In the genomic region with DNA sequence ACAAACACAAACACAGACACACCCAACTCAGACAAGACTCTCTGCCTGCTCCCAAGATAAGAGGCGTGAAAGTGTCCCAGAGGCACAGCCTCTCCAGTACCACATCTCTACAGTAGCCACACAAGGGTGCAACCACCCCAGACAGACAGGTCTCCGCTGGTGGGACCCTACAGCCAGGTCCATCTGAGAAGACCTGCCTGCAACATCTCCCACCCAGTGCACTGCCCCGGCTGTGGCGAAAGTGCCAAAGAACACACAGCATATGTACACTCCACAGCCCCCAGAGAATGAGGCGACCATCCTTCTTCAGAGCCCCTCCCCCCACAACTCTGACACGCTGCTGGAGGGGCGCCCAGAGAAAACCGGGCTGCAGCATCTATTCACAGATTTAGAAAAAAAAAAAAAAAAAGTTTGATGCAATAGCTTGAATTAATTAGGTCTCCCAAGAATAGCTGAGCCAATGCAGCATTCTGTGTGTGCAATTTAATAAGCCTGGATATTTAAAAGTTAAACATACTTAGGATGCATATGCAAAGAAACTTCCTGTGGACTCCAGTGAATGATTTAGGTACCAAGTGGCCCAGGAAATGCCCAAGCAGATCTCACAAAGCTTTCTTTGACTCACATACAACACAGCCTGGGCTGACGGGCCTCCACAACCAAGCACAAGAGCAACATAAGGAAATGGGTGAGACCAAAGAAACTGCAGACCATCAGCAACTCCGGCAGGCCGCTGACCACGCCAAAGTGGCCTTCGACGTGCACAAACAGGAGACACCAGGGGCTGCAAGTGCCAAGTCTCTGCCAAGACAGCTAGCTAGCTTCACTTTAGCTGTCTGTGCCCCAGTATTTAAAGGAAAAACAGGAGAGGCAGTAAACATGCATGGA, we compare ENCODE assay signal across 8 mouse cellular contexts. TPM values are rescaled to one million over a fixed set of nuclear protein-coding genes. Genes with fewer than 3 reads are reported as not detected.
DNase-seq lines count a peak whose midpoint lies in the region; ATAC-seq and TF ChIP-seq lines count a peak whose summit lies in the region.

No protein-coding gene starts in this region.

- peak overlapping the region; percentile 98 for H3K4me2 ChIP-seq in hindbrain, embryonic 11.5 days (replicated peaks; ENCODE audit: low read depth, low read length)

- H3K79me2 ChIP-seq in C2C12 (ENCODE audit: control insufficient read depth, insufficient read depth) = peaks cover 72% of the 10 kb centered on the region

- peaks cover 62% of the 10 kb centered on the region for H3K79me3 ChIP-seq in C2C12 (ENCODE audit: low read depth)

- no peaks in the 10 kb centered on the region for H3K27me3 ChIP-seq in C2C12 (ENCODE audit: control insufficient read depth, insufficient read depth, insufficient read length)
- no peaks in the 10 kb centered on the region for H3K27me3 ChIP-seq in hindbrain, embryonic 11.5 days (ENCODE audit: control insufficient read depth, insufficient read depth, low read length)
- H3K27me3 ChIP-seq in midbrain, embryonic 10.5 days (ENCODE audit: low read depth, poor library complexity, severe bottlenecking) = no peaks in the 10 kb centered on the region

- H3K4me3 ChIP-seq in C2C12 (ENCODE audit: insufficient read depth, poor library complexity, severe bottlenecking) = peak overlapping the region; percentile 78
- peak overlapping the region; percentile 95 for H3K4me3 ChIP-seq in hindbrain, embryonic 11.5 days (ENCODE audit: low read depth, low read length)
- H3K4me3 ChIP-seq in midbrain, embryonic 10.5 days = peak overlapping the region; percentile 98

- peak overlapping the region; percentile 30 for H3K27ac ChIP-seq in hindbrain, embryonic 11.5 days (ENCODE audit: low read depth, low read length)
- peak overlapping the region; percentile 94 for H3K27ac ChIP-seq in midbrain, embryonic 10.5 days (replicated peaks)

- peak overlapping the region; percentile 75 for H3ac ChIP-seq in C2C12 (ENCODE audit: control insufficient read depth, insufficient read length, low read depth)

- no peaks in the 10 kb centered on the region for H3K9me3 ChIP-seq in hindbrain, embryonic 11.5 days (ENCODE audit: control insufficient read depth, low read length)
- H3K9me3 ChIP-seq in midbrain, embryonic 10.5 days (replicated peaks) = no peaks in the 10 kb centered on the region

- H3K4me1 ChIP-seq in hindbrain, embryonic 11.5 days (replicated peaks; ENCODE audit: control insufficient read depth, insufficient read depth, low read length) = peaks cover 32% of the 10 kb centered on the region
- H3K4me1 ChIP-seq in midbrain, embryonic 10.5 days = peaks cover 79% of the 10 kb centered on the region

- 10% methylated on average over 14 of the region's 14 CpGs for WGBS in hindbrain, embryonic 11.5 days
- 17% methylated on average over 14 of the region's 14 CpGs for WGBS in midbrain, embryonic 10.5 days

- peaks cover 9% of the 10 kb centered on the region for H3K36me3 ChIP-seq in C2C12 (ENCODE audit: control insufficient read depth, insufficient read depth)
- H3K36me3 ChIP-seq in hindbrain, embryonic 11.5 days (ENCODE audit: control insufficient read depth, insufficient read depth, low read length) = no peaks in the 10 kb centered on the region
- peaks cover 32% of the 10 kb centered on the region for H3K36me3 ChIP-seq in midbrain, embryonic 10.5 days

- peak; percentile 40 for DNase-seq in kidney, adult 18-20 months
- DNase-seq in kidney, adult 8-10 months = no peak
- DNase-seq in brain, adult 2 months (ENCODE audit: low read depth, low spot score) = peak; percentile 53
- peak; percentile 52 for DNase-seq in hindbrain, embryonic 11.5 days (ENCODE audit: low spot score)
- peak; percentile 42 for DNase-seq in midbrain, embryonic 10.5 days (ENCODE audit: low spot score)
- no peak for DNase-seq in urinary bladder, postnatal 14 days (ENCODE audit: low spot score)
- DNase-seq in layer of hippocampus, adult 8-10 months (ENCODE audit: low spot score in 2 of 2) = no peak

- ATAC-seq in hindbrain, embryonic 11.5 days (ENCODE audit: low FRiP score) = no peak

- peak overlapping the region; percentile 97 for H3K9ac ChIP-seq in hindbrain, embryonic 11.5 days (ENCODE audit: low read depth, low read length)

- TF ChIP-seq CTCF in C2C12 (IDR thresholded peaks at IDR 0.05; ENCODE audit: control insufficient read depth, insufficient read depth, insufficient read length) = no peak

TF ChIP-seq in C2C12, 6 proteins besides CTCF, POLR2A, EP300 and RAD21:
- TF ChIP-seq USF1 (IDR thresholded peaks at IDR 0.05; ENCODE audit: low read depth) (no peak), FOSL1 (IDR thresholded peaks at IDR 0.05; ENCODE audit: insufficient read depth, low read length, poor library complexity, severe bottlenecking) (no peak), CEBPB (IDR thresholded peaks at IDR 0.05; ENCODE audit: low read depth) (no peak), MYOG (IDR thresholded peaks at IDR 0.05; ENCODE audit: control insufficient read depth, extremely low read depth, insufficient read length) (no peak), MYOD1 (IDR thresholded peaks at IDR 0.05; ENCODE audit: control insufficient read depth, insufficient read length, low read depth) (no peak)

RNA-seq across cellular contexts. Expression of gene Ski, which starts 1.9 kb away (rescaled TPM):
- polyA plus RNA-seq in C2C12 (2012; fragmentation: generic; extraction: Trizol) = 45.2 TPM
- polyA plus RNA-seq in hindbrain, embryonic 11.5 days (2014; fragmentation: Nextera tagmentation; extraction: Ambion mirVana) = 13.4 and 21.0 TPM in 2 replicates
- 8.9 and 10.1 TPM in 2 replicates for polyA plus RNA-seq in midbrain, embryonic 10.5 days (2016; fragmentation: Nextera tagmentation; extraction: Ambion mirVana)
- 100 to 1,000 TPM; 122 to 130 (median 125) TPM for total RNA-seq in layer of hippocampus, adult 8-10 months (2022)

RNA-seq across cellular contexts. Expression of gene Faap20, which starts 29.1 kb away (rescaled TPM):
- polyA plus RNA-seq in C2C12 (2012; fragmentation: generic; extraction: Trizol) = 30.6 TPM
- polyA plus RNA-seq in hindbrain, embryonic 11.5 days (2014; fragmentation: Nextera tagmentation; extraction: Ambion mirVana) = 99.0 and 99.3 TPM in 2 replicates
- 118 and 120 TPM in 2 replicates for polyA plus RNA-seq in midbrain, embryonic 10.5 days (2016; fragmentation: Nextera tagmentation; extraction: Ambion mirVana)
- 10 to 100 TPM; 24.1 to 35.0 (median 31.4) TPM for total RNA-seq in layer of hippocampus, adult 8-10 months (2022)

Comparison
In these comparisons a context has a peak if more than half of its experiments do, and no peak if none do; other contexts are left out.
1. DNase-seq: peak in kidney, adult 18-20 months (single experiment), brain, adult 2 months (single experiment), hindbrain, embryonic 11.5 days (single experiment) and midbrain, embryonic 10.5 days (single experiment); none in kidney, adult 8-10 months (0 of 2), urinary bladder, postnatal 14 days (single experiment) and layer of hippocampus, adult 8-10 months (0 of 2).
2. Peak in every context shown above with its lines, with median percentiles within 50 percentile points of each other: H3K4me3 ChIP-seq.